Mouse (Mus musculus) midbrain, postnatal 0 days (tissue): ENCODE data around the gene Slco1a5. TPM values are rescaled to one million over a fixed set of nuclear protein-coding genes. Genes with fewer than 3 reads are reported as not detected.

Experiments
- ATAC-seq: fragments of 200-750 bp; cut with Nextera tagmentation; 2 replicates; pipeline ENCODE4 v1.8.0; 2017; ENCODE audit warnings: moderate number of reproducible peaks, mild to moderate bottlenecking, moderate TSS enrichment, moderate library complexity; ENCODE audit not compliant: low FRiP score
- DNase-seq: peaks from one replicate; pipeline ENCODE4 v3.0.0-alpha.2; 2015; ENCODE audit warnings: low spot score
- H3K27ac ChIP-seq: fragments of 300-500 bp; sonication (generic); 2 replicates; pipeline ENCODE4 v1.5.1; 2014; ENCODE audit warnings: low read depth, mild to moderate bottlenecking, low read length, mixed read lengths
- H3K27me3 ChIP-seq: fragments of 300-500 bp; sonication (generic); 2 replicates; pipeline ENCODE4 v1.6.1; 2014; ENCODE audit warnings: low read length, control low read depth, mixed read lengths; ENCODE audit not compliant: insufficient read depth
- H3K36me3 ChIP-seq: fragments of 300-500 bp; sonication (generic); 2 replicates; pipeline ENCODE4 v1.6.1; 2014; ENCODE audit warnings: low read length, control low read depth, mixed read lengths; ENCODE audit not compliant: insufficient read depth
- H3K4me1 ChIP-seq: fragments of 300-500 bp; sonication (generic); 2 replicates; pipeline ENCODE4 v1.6.1; 2014; ENCODE audit warnings: mild to moderate bottlenecking, control low read depth, antibody characterized with exemption, low read length, mixed read lengths; ENCODE audit not compliant: insufficient read depth
- H3K4me2 ChIP-seq: fragments of 300-500 bp; sonication (generic); 2 replicates; pipeline ENCODE4 v1.6.1; 2014; ENCODE audit warnings: low read depth, mild to moderate bottlenecking, low read length, mixed read lengths; ENCODE audit not compliant: poor library complexity, severe bottlenecking
- H3K4me3 ChIP-seq: fragments of 300-500 bp; sonication (generic); 2 replicates; pipeline ENCODE4 v1.5.1; 2014; ENCODE audit warnings: low read depth, mild to moderate bottlenecking, low read length, moderate library complexity
- H3K9ac ChIP-seq: fragments of 300-500 bp; sonication (generic); replicated peaks from 2 replicates; pipeline ENCODE4 v1.6.1; 2014; ENCODE audit warnings: mild to moderate bottlenecking, low read length, moderate library complexity, mixed read lengths; ENCODE audit not compliant: poor library complexity, severe bottlenecking
- H3K9me3 ChIP-seq: fragments of 300-500 bp; sonication (generic); 2 replicates; pipeline ENCODE4 v1.6.1; 2016; ENCODE audit warnings: low read length, control low read depth
- CTCF ChIP-seq: IDR thresholded peaks from 2 replicates; pipeline ENCODE4 v1.5.1; 2016; ENCODE audit warnings: antibody characterized with exemption, mild to moderate bottlenecking
- WGBS: fragments of 180-500 bp; shearing (Covaris S2); extraction: QIAGEN DNeasy Blood & Tissue Kit; methylation state at CpG from one replicate; pipeline ENCODE4 v1.1.7; 2014; 5-methylcytosine and 5-hydroxymethylcytosine counted together
- polyA plus RNA-seq: library from polyadenylated mRNA; unstranded; fragments of >200 nt; fragmentation: Nextera tagmentation; extraction: Ambion mirVana; gene quantifications from 2 replicates; pipeline ENCODE4 v1.2.1, GENCODE M21; 2015
- total RNA-seq: library from RNA; depleted of rRNA; stranded (reverse); fragments of >200 nt; gene quantifications from 2 replicates; pipeline ENCODE4 v1.2.3, GENCODE M21; 2014

Gene Slco1a5
- total and polyA plus RNA-seq, 2 experiments from 2014 or later = 0.05 to 0.51 TPM

DNA sequence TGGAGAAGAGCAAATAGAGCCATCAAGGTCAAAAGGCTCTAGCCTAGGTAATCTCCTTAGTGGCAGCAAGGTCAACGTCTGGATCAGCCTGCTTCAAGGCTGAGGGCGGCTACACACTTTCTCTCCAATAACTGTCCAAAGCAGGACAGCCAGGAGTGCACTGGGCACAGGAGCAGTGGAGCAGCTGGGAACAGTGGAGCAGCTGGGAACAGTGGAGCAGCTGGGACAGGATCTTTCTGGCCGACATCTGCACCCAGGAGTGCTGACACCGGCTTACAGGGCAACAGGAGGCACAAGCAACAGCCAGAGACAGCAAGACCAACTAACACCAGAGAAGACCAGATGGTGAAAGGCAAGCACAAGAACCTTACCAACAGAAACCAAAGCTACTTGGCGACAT, 77.7 kb downstream of the Slco1a5 start:
- no peak for ATAC-seq
- Histone ChIP-seq H3K9ac (no peak overlapping the region), H3K9me3 (no peaks in the 10 kb centered on the region), H3K4me3 (no peak overlapping the region), H3K27me3 (no peaks in the 10 kb centered on the region), H3K4me1 (no peaks in the 10 kb centered on the region), H3K4me2 (no peak overlapping the region), H3K36me3 (no peaks in the 10 kb centered on the region), H3K27ac (no peak overlapping the region)
- no peak for DNase-seq
- TF ChIP-seq CTCF = no peak
- 78% methylated on average over 5 of the region's 5 CpGs for WGBS

DNA sequence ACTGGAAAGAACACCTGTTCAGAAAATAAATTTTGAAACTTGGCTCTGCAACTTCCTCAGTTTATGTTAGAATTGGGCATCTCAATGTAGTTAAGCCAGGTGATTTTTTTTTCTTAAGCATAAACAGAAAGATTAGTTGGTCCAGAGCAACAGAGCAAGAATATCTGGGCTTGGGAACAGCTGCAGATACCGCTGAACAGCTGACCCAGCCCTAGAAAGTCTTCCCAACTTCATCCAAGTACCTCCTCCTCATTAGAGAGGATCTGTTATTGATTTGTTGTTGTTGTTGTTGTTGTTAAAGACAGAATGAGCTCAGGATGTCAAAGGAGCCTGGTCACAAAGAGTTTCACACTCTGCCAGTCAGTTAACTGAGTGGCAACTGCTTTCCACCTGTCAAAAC, 83.3 kb downstream of the Slco1a5 start:
- H3K27ac ChIP-seq = no peak overlapping the region
- H3K27me3 ChIP-seq = no peaks in the 10 kb centered on the region
- no peak overlapping the region for H3K9ac ChIP-seq
- DNase-seq (no peak), ATAC-seq (no peak)
- no peak overlapping the region for H3K4me2 ChIP-seq
- 92% methylated on average over 1 of the region's 1 CpGs for WGBS
- H3K4me1 ChIP-seq = no peaks in the 10 kb centered on the region
- H3K4me3 ChIP-seq = no peak overlapping the region
- no peaks in the 10 kb centered on the region for H3K9me3 ChIP-seq
- no peaks in the 10 kb centered on the region for H3K36me3 ChIP-seq
- no peak for TF ChIP-seq CTCF

DNA sequence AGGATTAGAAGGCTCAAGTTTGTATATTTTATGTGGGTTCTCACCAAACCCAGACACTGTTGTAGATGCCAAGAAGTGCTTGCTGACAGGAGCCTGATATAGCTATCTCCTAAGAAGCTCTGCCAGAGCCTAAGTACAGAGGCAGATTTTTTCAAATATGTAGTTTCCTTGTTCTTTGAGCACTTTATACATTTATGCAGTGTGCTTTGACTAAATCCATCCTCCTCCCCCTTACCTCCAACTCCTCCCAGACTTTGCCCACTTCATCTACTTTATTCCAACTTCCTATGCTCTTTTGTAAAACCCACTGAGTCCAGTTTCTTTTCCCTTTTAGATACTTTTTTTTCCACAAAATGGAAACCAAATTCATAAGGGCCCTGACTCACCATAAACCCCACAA, 102.6 kb downstream of the Slco1a5 start:
- Histone ChIP-seq H3K27me3 (no peaks in the 10 kb centered on the region), H3K9ac (no peak overlapping the region), H3K36me3 (no peaks in the 10 kb centered on the region), H3K27ac (no peak overlapping the region), H3K4me2 (no peak overlapping the region), H3K9me3 (no peaks in the 10 kb centered on the region), H3K4me3 (no peak overlapping the region), H3K4me1 (no peaks in the 10 kb centered on the region)
- DNase-seq = no peak
- TF ChIP-seq CTCF = no peak
- no peak for ATAC-seq

DNA sequence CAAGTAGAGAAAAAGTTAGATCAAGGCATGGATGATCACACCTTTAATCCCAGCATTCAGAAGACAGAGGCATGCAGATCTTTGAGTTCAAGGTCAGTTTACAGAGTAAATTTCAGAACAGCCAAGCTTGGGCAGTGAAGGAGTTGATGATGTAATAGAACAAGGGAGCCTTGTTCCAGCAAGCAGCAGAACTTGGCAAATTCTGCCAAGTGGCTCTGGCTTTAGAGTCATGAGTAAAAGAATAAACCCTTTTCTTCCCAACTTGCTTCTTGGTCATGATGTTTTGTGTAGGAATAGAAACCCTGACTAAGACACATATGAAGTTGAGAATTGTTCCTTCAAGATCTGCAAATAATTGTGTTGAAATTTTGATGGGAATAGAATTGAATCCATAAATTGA, 111.0 kb downstream of the Slco1a5 start:
- H3K27ac ChIP-seq = no peak overlapping the region
- no peaks in the 10 kb centered on the region for H3K9me3 ChIP-seq
- no peaks in the 10 kb centered on the region for H3K4me1 ChIP-seq
- ATAC-seq (no peak), DNase-seq (no peak)
- H3K36me3 ChIP-seq = no peaks in the 10 kb centered on the region
- no peak overlapping the region for H3K4me2 ChIP-seq
- no peak overlapping the region for H3K9ac ChIP-seq
- H3K4me3 ChIP-seq = no peak overlapping the region
- no peak for TF ChIP-seq CTCF
- no peaks in the 10 kb centered on the region for H3K27me3 ChIP-seq

DNA sequence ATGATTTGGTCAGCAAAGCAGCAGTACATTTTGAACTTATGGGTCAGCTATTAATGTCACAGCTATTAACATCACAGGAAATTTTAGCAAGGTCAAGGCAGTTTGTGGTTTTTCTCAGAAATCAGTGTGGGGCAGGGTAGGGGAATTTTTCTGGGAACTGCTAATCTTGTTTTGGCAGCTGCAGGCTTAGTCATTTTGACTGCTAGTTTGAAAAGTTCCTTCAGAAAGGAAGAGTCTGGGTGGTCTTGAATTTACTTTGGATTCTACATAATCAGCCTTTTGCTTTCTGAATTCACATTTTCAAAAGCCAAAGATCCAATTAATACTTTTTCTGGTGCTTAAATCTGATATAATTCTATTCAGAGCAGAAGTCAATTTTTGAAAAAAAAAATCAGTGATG, 113.0 kb downstream of the Slco1a5 start:
- H3K9me3 ChIP-seq = no peaks in the 10 kb centered on the region
- ATAC-seq (no peak), DNase-seq (no peak)
- no peaks in the 10 kb centered on the region for H3K4me1 ChIP-seq
- no peak overlapping the region for H3K4me3 ChIP-seq
- H3K27ac ChIP-seq = no peak overlapping the region
- no peak overlapping the region for H3K4me2 ChIP-seq
- H3K27me3 ChIP-seq = no peaks in the 10 kb centered on the region
- no peaks in the 10 kb centered on the region for H3K36me3 ChIP-seq
- TF ChIP-seq CTCF = no peak
- no peak overlapping the region for H3K9ac ChIP-seq

DNA sequence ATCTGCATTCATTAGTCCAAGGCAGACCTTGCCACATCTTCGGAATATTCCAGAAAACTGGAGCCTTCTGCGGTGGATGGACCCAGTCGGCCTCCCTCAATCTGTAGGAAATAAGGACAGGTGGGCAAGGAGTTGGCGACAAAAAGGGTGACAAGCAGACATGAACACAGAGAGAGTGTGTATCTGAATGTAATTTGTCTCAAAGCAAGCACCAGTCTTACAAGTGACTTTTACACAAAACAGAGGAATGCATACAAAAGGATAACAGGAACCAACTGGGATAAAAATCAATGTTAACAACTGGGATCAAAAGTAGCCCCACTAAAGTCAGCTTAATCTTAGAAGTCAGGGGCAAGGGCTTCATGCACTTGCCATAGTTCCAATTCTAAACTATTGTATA, 114.4 kb downstream of the Slco1a5 start, which contains the start of gene Slco1a6:
Slco1a6 (minus strand) TSS at position 101 of the 400 bp plus-strand sequence.
- DNase-seq = no peak
- H3K4me2 ChIP-seq = no peak within 1 kb of the TSS
- no peak for TF ChIP-seq CTCF
- no peak within 1 kb of the TSS for H3K4me3 ChIP-seq
- no peak for ATAC-seq
- H3K9ac ChIP-seq = no peak within 1 kb of the TSS
- H3K9me3 ChIP-seq = no peaks in the 10 kb centered on the region
- 90% methylated on average over 4 of the region's 4 CpGs for WGBS
- H3K27ac ChIP-seq = no peak within 1 kb of the TSS
- no peaks in the 10 kb centered on the region for H3K4me1 ChIP-seq
- H3K36me3 ChIP-seq = no peaks in the 10 kb centered on the region
- H3K27me3 ChIP-seq = no peaks in the 10 kb centered on the region

DNA sequence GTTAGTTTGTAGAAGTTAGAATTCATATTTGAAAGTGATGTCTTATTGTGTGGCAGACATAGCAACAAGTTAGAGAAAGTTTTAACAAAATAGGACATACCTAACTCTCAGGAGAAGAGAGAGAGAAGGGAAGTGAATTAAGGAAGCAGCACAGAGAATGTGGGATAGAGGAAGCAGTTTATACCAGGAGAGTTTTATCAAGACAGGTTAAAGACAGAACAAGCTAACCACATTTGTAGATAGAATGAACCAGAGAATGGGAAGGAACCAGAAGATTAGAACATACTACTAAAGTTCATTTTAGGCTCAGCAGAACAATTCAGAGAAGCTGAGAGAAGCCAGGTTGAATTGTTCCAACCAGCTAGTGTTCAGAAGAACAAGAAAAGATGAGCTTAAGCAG, 122.3 kb downstream of the Slco1a5 start:
- Histone ChIP-seq H3K4me3 (no peak overlapping the region), H3K27ac (no peak overlapping the region), H3K9me3 (no peaks in the 10 kb centered on the region), H3K4me1 (no peaks in the 10 kb centered on the region), H3K9ac (no peak overlapping the region), H3K27me3 (no peaks in the 10 kb centered on the region), H3K36me3 (no peaks in the 10 kb centered on the region), H3K4me2 (no peak overlapping the region)
- no peak for ATAC-seq
- no peak for TF ChIP-seq CTCF
- no peak for DNase-seq
